Mouse (Mus musculus): ENCODE results near the gene Sh2d2a. TPM values are rescaled to one million over a fixed set of nuclear protein-coding genes. Genes with fewer than 3 reads are reported as not detected.
"Not testable (repeated sequence)": the region's sequence is repeated elsewhere in the genome, so short reads cannot be mapped to it uniquely, and the experiment has no call there.

The Sh2d2a gene
- polyA plus RNA-seq, 1 experiment from 2014 or later, result 0.74 TPM

DNA sequence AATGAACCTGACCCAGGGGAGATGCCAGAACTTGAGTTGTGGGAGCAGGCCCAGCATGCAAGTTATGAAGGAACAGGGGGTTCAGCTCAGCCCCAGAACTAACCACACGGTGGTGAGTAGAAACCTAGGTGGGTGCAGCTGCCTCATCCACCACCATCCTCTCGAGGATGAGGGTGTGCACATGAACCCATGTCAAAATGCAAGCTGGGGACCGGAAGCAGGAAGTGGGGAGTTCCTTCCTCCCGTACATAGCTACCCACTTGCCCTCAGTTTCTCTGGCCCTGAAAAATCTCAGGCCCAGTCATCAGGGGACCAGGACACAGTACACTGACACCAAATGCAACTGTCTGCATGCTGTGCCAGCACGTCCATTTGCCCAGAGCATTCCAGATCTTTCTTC is 1.1 kb downstream of the Sh2d2a start:
- H3K9me3 ChIP-seq (ENCODE audit: low read length), result no peaks in the 10 kb centered on the region
- H3K36me3 ChIP-seq (replicated peaks; ENCODE audit: insufficient read depth, low read length), result no peaks in the 10 kb centered on the region
- H3K27ac ChIP-seq (ENCODE audit: low read depth), result no peak overlapping the region
- DNase-seq (no peak), ATAC-seq (no peak)
- no peaks in the 10 kb centered on the region for H3K27me3 ChIP-seq (ENCODE audit: insufficient read depth, low read length)
- peaks cover 6% of the 10 kb centered on the region; the same call in 1 of the 2 replicates for H3K4me1 ChIP-seq (ENCODE audit: insufficient read depth)
- H3K9ac ChIP-seq (replicated peaks), result no peak overlapping the region
- H3K4me2 ChIP-seq (ENCODE audit: low read depth, low read length), result no peak overlapping the region
- H3K4me3 ChIP-seq (ENCODE audit: low read depth, low read length), result no peak overlapping the region
- WGBS (ENCODE audit: insufficient replicate concordance), result 39% methylated on average over 5 of the region's 5 CpGs
- TF ChIP-seq EP300 (IDR thresholded peaks at IDR 0.05; ENCODE audit: low read depth), result no peak
- TF ChIP-seq CTCF (IDR thresholded peaks at IDR 0.05; ENCODE audit: low read depth), result no peak

DNA sequence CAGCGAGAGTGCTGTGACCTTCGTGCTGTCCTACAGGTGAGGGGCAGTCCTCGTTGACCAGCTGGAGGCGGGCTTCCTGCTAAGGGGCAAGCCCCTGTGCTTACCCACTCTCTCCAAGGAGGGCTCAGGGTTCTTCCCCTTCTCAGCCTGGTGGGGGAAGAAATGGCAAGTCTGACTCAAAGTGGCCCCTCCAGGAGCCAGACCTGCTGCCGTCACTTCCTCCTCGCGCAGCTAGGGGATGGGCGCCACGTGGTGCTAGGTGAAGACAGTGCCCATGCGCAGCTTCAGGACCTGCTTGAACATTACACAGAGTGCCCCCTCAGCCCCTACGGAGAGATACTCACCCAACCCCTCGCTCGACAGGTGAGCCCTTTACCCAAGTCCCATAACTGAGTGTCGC is 2.6 kb downstream of the Sh2d2a start:
- Histone ChIP-seq H3K36me3 (replicated peaks; ENCODE audit: insufficient read depth, low read length) (no peaks in the 10 kb centered on the region), H3K4me3 (ENCODE audit: low read depth, low read length) (no peak overlapping the region), H3K4me2 (ENCODE audit: low read depth, low read length) (no peak overlapping the region), H3K9me3 (ENCODE audit: low read length) (no peaks in the 10 kb centered on the region), H3K27ac (ENCODE audit: low read depth) (no peak overlapping the region), H3K4me1 (ENCODE audit: insufficient read depth) (peaks cover 6% of the 10 kb centered on the region; the same call in 1 of the 2 replicates), H3K9ac (replicated peaks) (no peak overlapping the region), H3K27me3 (ENCODE audit: insufficient read depth, low read length) (no peaks in the 10 kb centered on the region)
- no peak for TF ChIP-seq EP300 (IDR thresholded peaks at IDR 0.05; ENCODE audit: low read depth)
- TF ChIP-seq CTCF (IDR thresholded peaks at IDR 0.05; ENCODE audit: low read depth), result no peak
- DNase-seq, result no peak
- WGBS (ENCODE audit: insufficient replicate concordance), result 60% methylated on average over 14 of the region's 14 CpGs
- no peak for ATAC-seq

DNA sequence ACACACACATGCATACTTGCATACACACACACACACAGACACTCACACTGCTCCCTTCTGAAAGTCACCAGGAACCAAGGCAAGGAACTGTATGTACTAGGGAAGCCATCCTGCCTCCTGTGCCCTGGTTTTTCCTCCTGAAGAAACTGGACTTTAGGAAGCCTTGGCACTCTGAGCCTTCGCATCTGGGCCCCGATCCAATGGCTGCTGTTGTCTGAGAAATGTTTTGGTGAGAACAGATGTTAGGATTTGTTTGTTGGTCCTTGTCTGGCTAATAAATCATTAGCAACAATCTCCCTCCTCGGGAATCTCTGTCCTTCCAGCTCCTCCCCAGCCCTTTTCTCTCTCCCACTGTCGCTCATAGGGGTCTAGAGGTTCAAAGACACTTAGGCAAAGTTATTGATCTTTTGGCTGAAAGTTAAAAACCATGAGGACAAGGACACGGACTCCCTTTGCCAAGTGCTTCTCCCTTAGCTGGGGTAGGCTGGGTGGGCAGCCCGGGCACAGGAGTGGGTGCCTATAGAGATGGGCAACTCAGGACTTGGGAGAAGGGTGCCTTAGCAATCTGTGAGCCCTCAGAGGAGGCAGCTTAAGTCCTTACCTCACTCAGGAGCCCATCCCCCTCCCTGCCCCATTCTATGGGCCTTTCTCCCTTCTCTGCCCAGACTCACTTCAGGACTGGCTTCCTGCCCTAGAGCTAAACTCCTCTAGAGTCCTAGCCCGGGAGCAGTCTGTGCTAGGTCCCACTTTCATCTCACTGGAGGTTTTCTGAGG is 8.4 kb downstream of the Sh2d2a start:
- 54% methylated on average over 7 of the region's 7 CpGs for WGBS (ENCODE audit: insufficient replicate concordance)
- DNase-seq (no peak), ATAC-seq (no peak)
- no peak overlapping the region for H3K27ac ChIP-seq (ENCODE audit: low read depth)
- H3K36me3 ChIP-seq (replicated peaks; ENCODE audit: insufficient read depth, low read length), result peaks cover 24% of the 10 kb centered on the region
- H3K4me2 ChIP-seq (ENCODE audit: low read depth, low read length), result no peak overlapping the region
- TF ChIP-seq CTCF (IDR thresholded peaks at IDR 0.05; ENCODE audit: low read depth) (no peak), EP300 (IDR thresholded peaks at IDR 0.05; ENCODE audit: low read depth) (no peak)
- no peaks in the 10 kb centered on the region for H3K9me3 ChIP-seq (ENCODE audit: low read length)
- H3K9ac ChIP-seq (replicated peaks), result no peak overlapping the region
- H3K4me1 ChIP-seq (ENCODE audit: insufficient read depth), result no peaks in the 10 kb centered on the region
- no peak overlapping the region for H3K4me3 ChIP-seq (ENCODE audit: low read depth, low read length)
- no peaks in the 10 kb centered on the region for H3K27me3 ChIP-seq (ENCODE audit: insufficient read depth, low read length)

DNA sequence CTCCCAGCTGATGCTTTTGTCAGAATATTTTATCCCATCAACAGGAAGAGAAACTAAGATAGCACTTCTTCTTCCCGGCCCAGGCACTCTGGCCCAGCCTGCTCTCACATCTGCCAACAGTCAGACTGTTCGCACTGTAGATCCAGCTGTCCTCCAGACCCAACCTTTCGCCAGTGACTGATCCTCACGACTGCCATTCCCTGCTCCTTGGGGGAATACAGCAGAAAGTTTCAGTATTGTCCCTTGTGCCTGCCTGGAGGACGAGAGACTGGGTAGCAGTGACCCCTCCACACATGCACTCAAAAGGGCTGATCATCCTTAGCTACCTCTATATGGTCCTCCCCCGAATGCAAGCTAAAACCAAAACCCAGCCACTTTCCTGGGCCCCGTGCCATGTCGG is 9.4 kb downstream of the Sh2d2a start:
- ATAC-seq (no peak), DNase-seq (no peak)
- Histone ChIP-seq H3K4me2 (ENCODE audit: low read depth, low read length) (no peak overlapping the region), H3K36me3 (replicated peaks; ENCODE audit: insufficient read depth, low read length) (peaks cover 31% of the 10 kb centered on the region), H3K27ac (ENCODE audit: low read depth) (no peak overlapping the region), H3K4me3 (ENCODE audit: low read depth, low read length) (no peak overlapping the region), H3K9me3 (ENCODE audit: low read length) (no peaks in the 10 kb centered on the region), H3K4me1 (ENCODE audit: insufficient read depth) (no peaks in the 10 kb centered on the region), H3K9ac (replicated peaks) (no peak overlapping the region), H3K27me3 (ENCODE audit: insufficient read depth, low read length) (no peaks in the 10 kb centered on the region)
- WGBS (ENCODE audit: insufficient replicate concordance), result 80% methylated on average over 8 of the region's 8 CpGs
- TF ChIP-seq EP300 (IDR thresholded peaks at IDR 0.05; ENCODE audit: low read depth) (no peak), CTCF (IDR thresholded peaks at IDR 0.05; ENCODE audit: low read depth) (no peak)

DNA sequence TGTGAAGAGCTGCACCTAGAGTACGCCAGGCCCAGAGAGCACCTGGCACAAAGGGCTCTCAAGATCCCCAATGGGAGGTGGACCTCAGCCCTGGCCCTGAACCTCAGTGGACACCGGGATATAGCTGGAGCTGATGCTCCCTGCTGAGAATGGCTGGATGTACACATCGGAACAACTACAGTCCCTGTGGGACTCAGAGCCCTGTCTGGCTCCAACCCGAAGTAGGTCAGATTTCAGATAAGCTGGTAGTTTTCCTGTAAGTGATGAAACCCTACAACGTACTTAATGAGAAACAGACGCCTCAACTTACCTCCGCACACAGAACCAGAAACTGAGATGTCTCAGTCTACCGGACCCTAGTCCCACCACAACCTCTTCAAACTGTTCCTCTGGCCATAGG is 11.1 kb downstream of the Sh2d2a start:
- peaks cover 46% of the 10 kb centered on the region for H3K36me3 ChIP-seq (replicated peaks; ENCODE audit: insufficient read depth, low read length)
- WGBS (ENCODE audit: insufficient replicate concordance), result 93% methylated on average over 8 of the region's 8 CpGs

DNA sequence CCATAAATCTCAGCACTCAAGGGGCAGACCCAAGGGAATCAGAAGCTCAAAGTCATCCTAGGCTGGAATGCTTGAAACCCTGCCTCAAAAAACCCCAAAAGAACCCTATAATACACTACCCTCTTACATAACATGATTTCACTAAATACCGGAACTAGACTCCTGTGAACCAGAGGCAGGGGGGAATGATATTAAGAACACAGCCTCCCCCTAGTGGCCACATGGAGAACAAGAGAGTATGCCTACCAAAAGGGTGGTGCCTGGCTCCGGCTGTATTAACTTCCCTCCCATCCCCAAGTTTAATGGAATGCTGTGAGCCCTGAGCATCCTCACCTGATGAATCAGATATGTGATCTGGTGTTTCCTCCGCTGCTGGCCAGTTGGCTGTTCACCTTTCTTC is 13.3 kb downstream of the Sh2d2a start:
- WGBS (ENCODE audit: insufficient replicate concordance), result 28% methylated on average over 3 of the region's 3 CpGs
- Histone ChIP-seq H3K27me3 (ENCODE audit: insufficient read depth, low read length) (no peaks in the 10 kb centered on the region), H3K27ac (ENCODE audit: low read depth) (no peak overlapping the region), H3K4me1 (ENCODE audit: insufficient read depth) (no peaks in the 10 kb centered on the region), H3K9me3 (ENCODE audit: low read length) (no peaks in the 10 kb centered on the region), H3K4me2 (ENCODE audit: low read depth, low read length) (no peak overlapping the region), H3K9ac (replicated peaks) (no peak overlapping the region), H3K36me3 (replicated peaks; ENCODE audit: insufficient read depth, low read length) (peaks cover 59% of the 10 kb centered on the region), H3K4me3 (ENCODE audit: low read depth, low read length) (no peak overlapping the region)
- no peak for TF ChIP-seq EP300 (IDR thresholded peaks at IDR 0.05; ENCODE audit: low read depth)
- peak; percentile 88 for TF ChIP-seq CTCF (IDR thresholded peaks at IDR 0.05; ENCODE audit: low read depth)
- DNase-seq (peak; percentile 60), ATAC-seq (peak; percentile 43; the same call in 1 of the 2 replicates)

More for the DNA sequence above, 11.1 kb downstream of the Sh2d2a start:
- no peak for DNase-seq
- H3K9me3 ChIP-seq (ENCODE audit: low read length), result no peaks in the 10 kb centered on the region
- TF ChIP-seq EP300 (IDR thresholded peaks at IDR 0.05; ENCODE audit: low read depth) (no peak), CTCF (IDR thresholded peaks at IDR 0.05; ENCODE audit: low read depth) (no peak)
- H3K4me2 ChIP-seq (ENCODE audit: low read depth, low read length), result no peak overlapping the region
- H3K9ac ChIP-seq (replicated peaks), result no peak overlapping the region
- no peaks in the 10 kb centered on the region for H3K4me1 ChIP-seq (ENCODE audit: insufficient read depth)
- H3K27ac ChIP-seq (ENCODE audit: low read depth), result no peak overlapping the region
- no peak for ATAC-seq
- no peak overlapping the region for H3K4me3 ChIP-seq (ENCODE audit: low read depth, low read length)
- no peaks in the 10 kb centered on the region for H3K27me3 ChIP-seq (ENCODE audit: insufficient read depth, low read length)

DNA sequence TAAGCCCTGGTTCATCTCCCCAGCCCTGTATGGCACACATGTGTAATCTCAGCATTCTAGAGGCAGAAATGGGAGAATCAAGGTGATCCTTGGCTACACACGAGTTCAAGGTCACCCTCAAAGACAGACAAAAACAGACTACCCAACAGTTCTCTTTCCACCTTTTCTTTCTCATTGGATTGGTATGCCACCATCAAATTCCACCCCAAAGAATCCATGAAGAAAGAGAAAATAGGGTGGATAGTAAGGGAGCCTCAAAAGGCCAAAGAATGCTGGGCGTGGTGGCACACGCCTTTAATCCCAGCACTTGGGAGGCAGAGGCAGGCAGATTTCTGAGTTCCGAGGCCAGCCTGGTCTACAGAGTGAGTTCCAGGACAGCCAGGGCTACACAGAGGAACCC is 17.6 kb downstream of the Sh2d2a start:
- 82% methylated on average over 4 of the region's 4 CpGs for WGBS (ENCODE audit: insufficient replicate concordance)
- H3K9me3 ChIP-seq (ENCODE audit: low read length); H3K4me3 ChIP-seq (ENCODE audit: low read depth, low read length); H3K9ac ChIP-seq (replicated peaks); H3K27ac ChIP-seq (ENCODE audit: low read depth); DNase-seq; ATAC-seq; H3K4me2 ChIP-seq (ENCODE audit: low read depth, low read length); H3K4me1 ChIP-seq (ENCODE audit: insufficient read depth); H3K27me3 ChIP-seq (ENCODE audit: insufficient read depth, low read length): not testable (repeated sequence)
- H3K36me3 ChIP-seq (replicated peaks; ENCODE audit: insufficient read depth, low read length), result peaks cover 75% of the 10 kb centered on the region
